Mouse (Mus musculus) right cerebral cortex, postnatal 14 days (tissue): ENCODE data around the gene Gm5039.
"Not testable (repeated sequence)": the region's sequence is repeated elsewhere in the genome, so short reads cannot be mapped to it uniquely, and the experiment has no call there.

ENCODE experiments used
- DNase-seq: peaks from one replicate; pipeline ENCODE4 v3.0.0; 2022

Gene Gm5039

GRCm38 (mm10) chr12:88323926-88324325 is at the start of gene Gm5039:
Gm5039 (minus strand) TSS chr12:88324026.
- not testable (repeated sequence) for DNase-seq

GRCm38 (mm10) chr12:88372018-88372417 is 48.2 kb upstream of the Gm5039 start:
- no peak for DNase-seq

GRCm38 (mm10) chr12:88370321-88370720 is 46.5 kb upstream of the Gm5039 start:
- not testable (repeated sequence) for DNase-seq

GRCm38 (mm10) chr12:88369690-88370089 is 45.9 kb upstream of the Gm5039 start:
- not testable (repeated sequence) for DNase-seq

GRCm38 (mm10) chr12:88368618-88369017 is 44.8 kb upstream of the Gm5039 start:
- DNase-seq = no peak

GRCm38 (mm10) chr12:88367673-88368072 is 43.8 kb upstream of the Gm5039 start:
- DNase-seq = no peak

GRCm38 (mm10) chr12:88361120-88361445 is 37.3 kb upstream of the Gm5039 start:
- DNase-seq = no peak

GRCm38 (mm10) chr12:88360441-88361119 is 36.8 kb upstream of the Gm5039 start, which contains the start of gene Adck1:
Adck1 (plus strand) TSS chr12:88360554.
- peak; percentile 93 for DNase-seq

GRCm38 (mm10) chr12:88354182-88354702 is 30.4 kb upstream of the Gm5039 start:
- no peak for DNase-seq

GRCm38 (mm10) chr12:88341286-88341685 is 17.5 kb upstream of the Gm5039 start:
- not testable (repeated sequence) for DNase-seq

- not testable (repeated sequence) for DNase-seq
Observed at GRCm38 (mm10) chr12:88336662-88337413, 13.0 kb upstream of the Gm5039 start.

GRCm38 (mm10) chr12:88314556-88314955 is 9.3 kb downstream of the Gm5039 start:
- DNase-seq = no peak

GRCm38 (mm10) chr12:88297171-88297570 is 26.7 kb downstream of the Gm5039 start:
- not testable (repeated sequence) for DNase-seq

- not testable (repeated sequence) for DNase-seq
Observed at GRCm38 (mm10) chr12:88293082-88293481, 30.7 kb downstream of the Gm5039 start.

- not testable (repeated sequence) for DNase-seq
Observed at GRCm38 (mm10) chr12:88285224-88285623, 38.6 kb downstream of the Gm5039 start.

GRCm38 (mm10) chr12:88274400-88274799 is 49.4 kb downstream of the Gm5039 start, which contains the start of gene Gm5662:
Gm5662 (minus strand) TSS chr12:88274500.
- DNase-seq = not testable (repeated sequence)
